Mouse (Mus musculus) ES-E14 (cell line): ENCODE data around the gene Cdkn3. TPM values are rescaled to one million over a fixed set of nuclear protein-coding genes. Genes with fewer than 3 reads are reported as not detected.

Experiments
- DNase-seq: peaks from one replicate; pipeline ENCODE4 v3.0.0-alpha.2; 2013; ENCODE audit warnings: low read depth, low spot score
- H3K27ac ChIP-seq: 2 replicates; pipeline ENCODE4 v1.5.1; 2012; ENCODE audit warnings: low read depth, mild to moderate bottlenecking, low read length, moderate library complexity, mixed read lengths; ENCODE audit not compliant: poor library complexity, insufficient read depth, severe bottlenecking
- H3K36me3 ChIP-seq: 2 replicates; pipeline ENCODE4 v1.6.1; 2012; ENCODE audit warnings: mild to moderate bottlenecking, low read length, moderate library complexity, mixed read lengths; ENCODE audit not compliant: control insufficient read depth, poor library complexity, insufficient read depth, severe bottlenecking
- H3K4me1 ChIP-seq, 2 experiments: fragments of 150-350 bp in 1 of 2; sonication (generic) in 1 of 2; 2 replicates each; pipeline ENCODE4 v1.6.1; 2012; ENCODE audit warnings: low read length in 2 of 2, mild to moderate bottlenecking in 1 of 2, mixed read lengths in 1 of 2; ENCODE audit not compliant: control insufficient read depth in 2 of 2, insufficient read depth in 2 of 2, poor library complexity in 1 of 2
- H3K4me3 ChIP-seq, 2 experiments: fragments of 150-350 bp in 1 of 2; sonication (generic) in 1 of 2; 2 replicates each; pipeline ENCODE4 v1.5.1; 2012; ENCODE audit warnings: low read length in 2 of 2, low read depth in 1 of 2, mild to moderate bottlenecking in 1 of 2, mixed read lengths in 1 of 2; ENCODE audit not compliant: insufficient read depth in 1 of 2, poor library complexity in 1 of 2, severe bottlenecking in 1 of 2
- H3K9ac ChIP-seq: 2 replicates; pipeline ENCODE4 v1.6.1; 2012; ENCODE audit warnings: low read depth, mild to moderate bottlenecking, low read length, mixed read lengths; ENCODE audit not compliant: poor library complexity, insufficient read depth, severe bottlenecking
- H3K9me3 ChIP-seq: fragments of 150-350 bp; sonication (generic); 2 replicates; pipeline ENCODE4 v1.6.1; 2012; ENCODE audit warnings: low read depth, mild to moderate bottlenecking, low read length; ENCODE audit not compliant: control insufficient read depth, insufficient read depth
- CHD2 ChIP-seq: IDR thresholded peaks from 2 replicates; pipeline ENCODE4 v1.6.1; 2014; ENCODE audit warnings: mild to moderate bottlenecking, low read depth, low read length, inconsistent platforms
- HCFC1 ChIP-seq: IDR thresholded peaks from 2 replicates; pipeline ENCODE4 v1.6.1; 2012; ENCODE audit warnings: low read length, inconsistent platforms, borderline replicate concordance; ENCODE audit not compliant: insufficient read depth
- MAFK ChIP-seq: IDR thresholded peaks from 2 replicates; pipeline ENCODE4 v1.6.1; 2014; ENCODE audit warnings: mild to moderate bottlenecking, low read depth, low read length, inconsistent platforms; ENCODE audit not compliant: insufficient read depth
- ZC3H11A ChIP-seq: IDR thresholded peaks from 2 replicates; pipeline ENCODE4 v1.6.1; 2012; ENCODE audit warnings: low read depth, mild to moderate bottlenecking, inconsistent platforms, low read length, borderline replicate concordance
- ZNF384 ChIP-seq: IDR thresholded peaks from 2 replicates; pipeline ENCODE4 v1.6.1; 2012; ENCODE audit warnings: low read depth, low read length, inconsistent platforms
- in situ Hi-C, 2 experiments: fragments of 600-800 bp; cut with MboI; formaldehyde crosslinking; loops; one replicate each; pipeline ENCODE4 v1.15.1; 2025; ENCODE audit warnings: low sequenced_read_pairs in 2 of 2, inconsistent platforms in 1 of 2; ENCODE audit not compliant: unreplicated experiment in 2 of 2
- total RNA-seq: library from RNA; depleted of rRNA; stranded (reverse); fragments of 300-350 nt; gene quantifications from 2 replicates; pipeline ENCODE4 v1.2.3, GENCODE M21; 2012

Cdkn3 gene
- total RNA-seq, 1 experiment = 7.2 TPM

DNA sequence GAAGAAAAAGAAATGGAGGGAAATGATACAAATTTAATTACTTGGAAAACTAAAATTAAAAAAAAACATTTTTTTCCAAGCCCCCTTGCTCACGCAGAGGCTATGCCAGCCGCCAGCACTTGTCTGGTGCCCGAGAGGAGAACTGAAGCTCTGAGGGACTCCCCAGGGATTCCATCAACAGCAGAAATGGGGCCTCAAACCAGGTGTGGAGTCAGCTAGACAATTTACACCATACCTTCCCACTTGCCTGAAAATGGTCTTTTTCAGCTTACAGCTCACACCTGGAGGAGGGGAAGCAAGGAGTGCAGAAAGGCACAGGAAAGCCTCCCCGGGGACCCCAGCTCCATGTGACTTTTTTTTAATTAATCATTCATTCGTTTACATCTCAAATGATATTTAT lies 24.9 kb downstream of the Cdkn3 start:
- Histone ChIP-seq H3K4me1 (peaks cover 0 to 6% of the 10 kb centered on the region in 2 experiments; a peak in 2 of 4 replicates), H3K36me3 (peaks cover 2% of the 10 kb centered on the region; the same call in 1 of the 2 replicates), H3K9ac (no peak overlapping the region), H3K4me3 (no peak overlapping the region), H3K27ac (no peak overlapping the region), H3K9me3 (no peaks in the 10 kb centered on the region)
- in situ Hi-C loops = no loop called here
- TF ChIP-seq ZNF384 (no peak), HCFC1 (no peak), ZC3H11A (no peak), MAFK (no peak), CHD2 (no peak)
- no peak for DNase-seq

GRCm38 (mm10) chr14:46787454-46787786 lies 27.1 kb downstream of the Cdkn3 start:
- Histone ChIP-seq H3K4me1 (peaks cover 0 to 3% of the 10 kb centered on the region in 2 experiments; a peak in 2 of 4 replicates), H3K27ac (peak overlapping the region; percentile 78), H3K9me3 (no peaks in the 10 kb centered on the region), H3K36me3 (0 out of 2 replicates have a peak, but pooled peaks cover 2% of the 10 kb centered on the region), H3K9ac (peak overlapping the region; percentile 99), H3K4me3 (peak overlapping the region; percentile 81 to 95)
- DNase-seq = no peak
- TF ChIP-seq MAFK (no peak), ZC3H11A (no peak), CHD2 (no peak), ZNF384 (no peak), HCFC1 (no peak)
- in situ Hi-C loops = no loop called here

GRCm38 (mm10) chr14:46787787-46788504 lies 27.6 kb downstream of the Cdkn3 start, which contains the start of gene Cnih1:
Gene Cnih1, minus strand, starts transcription at chr14:46788411.
- peak within 1 kb of the TSS; percentile 78 for H3K27ac ChIP-seq
- peak within 1 kb of the TSS; percentile 81 to 95 for H3K4me3 ChIP-seq
- in situ Hi-C loops = no loop called here

DNA sequence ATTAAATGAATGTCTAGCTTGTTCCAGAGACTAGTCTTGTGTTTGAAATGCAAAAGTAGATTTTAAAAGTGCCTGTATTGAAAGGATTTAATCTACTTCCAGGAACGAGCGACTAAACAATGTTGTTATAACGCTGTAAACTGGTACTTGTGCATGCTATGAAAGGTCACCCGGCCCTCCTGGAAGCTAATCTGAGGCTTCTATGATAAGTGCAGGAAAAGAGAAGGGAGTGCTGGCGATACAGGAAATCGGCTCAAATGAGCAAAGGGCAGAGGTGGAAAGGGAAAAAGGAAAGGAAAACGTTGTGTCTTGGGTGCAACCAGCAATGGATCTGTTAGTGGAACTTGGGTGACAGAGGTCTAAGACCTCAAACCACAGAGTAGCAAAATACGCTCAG lies 28.2 kb downstream of the Cdkn3 start:
- in situ Hi-C loops = no loop called here
- Histone ChIP-seq H3K9ac (no peak overlapping the region), H3K36me3 (0 out of 2 replicates have a peak, but pooled peaks cover 2% of the 10 kb centered on the region), H3K4me3 (peak overlapping the region in 1 of 2 experiments; percentile 81; a peak in 2 of 4 replicates), H3K27ac (no peak overlapping the region), H3K9me3 (no peaks in the 10 kb centered on the region), H3K4me1 (peaks cover 0 to 3% of the 10 kb centered on the region in 2 experiments; a peak in 1 of 4 replicates)
- no peak for DNase-seq
- TF ChIP-seq ZNF384 (no peak), CHD2 (no peak), MAFK (no peak), HCFC1 (no peak), ZC3H11A (no peak)

More at GRCm38 (mm10) chr14:46787787-46788504, 27.6 kb downstream of the Cdkn3 start, which contains the start of gene Cnih1:
- Histone ChIP-seq H3K9me3 (no peaks in the 10 kb centered on the region), H3K36me3 (0 out of 2 replicates have a peak, but pooled peaks cover 2% of the 10 kb centered on the region), H3K9ac (peak within 1 kb of the TSS; percentile 99), H3K4me1 (peaks cover 0 to 3% of the 10 kb centered on the region in 2 experiments; a peak in 1 of 4 replicates)
- TF ChIP-seq ZC3H11A = no peak
- 0 out of 2 replicates have a peak, but pooled peaks have one; percentile 13 for TF ChIP-seq MAFK
- TF ChIP-seq HCFC1 = 0 out of 2 replicates have a peak, but pooled peaks have one; percentile 63
- DNase-seq = peak; percentile 78
